Mouse (Mus musculus): Measurements from ENCODE around the gene Ifi27l2a. TPM values are rescaled to one million over a fixed set of nuclear protein-coding genes. Genes with fewer than 3 reads are reported as not detected.

Ifi27l2a gene
- polyA plus RNA-seq, 1 experiment from 2014 or later, result 2.2 TPM

- ATAC-seq, result no peak
- H3K9me3 ChIP-seq (ENCODE audit: control insufficient read depth, low read length), result no peaks in the 10 kb centered on the region
- no peak overlapping the region for H3K27ac ChIP-seq (ENCODE audit: low read depth, low read length)
- peaks cover 5% of the 10 kb centered on the region; the same call in 1 of the 2 replicates for H3K36me3 ChIP-seq (ENCODE audit: control insufficient read depth, insufficient read depth, low read length)
- 88% methylated on average over 7 of the region's 7 CpGs for WGBS
- H3K9ac ChIP-seq (ENCODE audit: low read depth, low read length), result no peak overlapping the region
- no peaks in the 10 kb centered on the region for H3K4me1 ChIP-seq (ENCODE audit: control insufficient read depth, insufficient read depth, low read depth, low read length)
- H3K27me3 ChIP-seq (replicated peaks; ENCODE audit: control insufficient read depth, insufficient read depth, low read length), result no peaks in the 10 kb centered on the region
- H3K4me2 ChIP-seq (ENCODE audit: low read length), result no peak overlapping the region
- H3K4me3 ChIP-seq (ENCODE audit: low read length), result no peak overlapping the region
Measured at GRCm38 (mm10) chr12:103396751-103397150, 46.7 kb downstream of the Ifi27l2a start.

GRCm38 (mm10) chr12:103395486-103396275 is 47.8 kb downstream of the Ifi27l2a start:
- no peaks in the 10 kb centered on the region for H3K4me1 ChIP-seq (ENCODE audit: control insufficient read depth, insufficient read depth, low read depth, low read length)
- H3K9me3 ChIP-seq (ENCODE audit: control insufficient read depth, low read length), result no peaks in the 10 kb centered on the region
- H3K27me3 ChIP-seq (replicated peaks; ENCODE audit: control insufficient read depth, insufficient read depth, low read length), result no peaks in the 10 kb centered on the region
- 84% methylated on average over 12 of the region's 12 CpGs for WGBS
- peaks cover 1% of the 10 kb centered on the region; the same call in 1 of the 2 replicates for H3K36me3 ChIP-seq (ENCODE audit: control insufficient read depth, insufficient read depth, low read length)
- no peak for ATAC-seq
- H3K4me2 ChIP-seq (ENCODE audit: low read length), result no peak overlapping the region
- H3K4me3 ChIP-seq (ENCODE audit: low read length), result no peak overlapping the region
- no peak overlapping the region for H3K9ac ChIP-seq (ENCODE audit: low read depth, low read length)
- H3K27ac ChIP-seq (ENCODE audit: low read depth, low read length), result no peak overlapping the region

DNA sequence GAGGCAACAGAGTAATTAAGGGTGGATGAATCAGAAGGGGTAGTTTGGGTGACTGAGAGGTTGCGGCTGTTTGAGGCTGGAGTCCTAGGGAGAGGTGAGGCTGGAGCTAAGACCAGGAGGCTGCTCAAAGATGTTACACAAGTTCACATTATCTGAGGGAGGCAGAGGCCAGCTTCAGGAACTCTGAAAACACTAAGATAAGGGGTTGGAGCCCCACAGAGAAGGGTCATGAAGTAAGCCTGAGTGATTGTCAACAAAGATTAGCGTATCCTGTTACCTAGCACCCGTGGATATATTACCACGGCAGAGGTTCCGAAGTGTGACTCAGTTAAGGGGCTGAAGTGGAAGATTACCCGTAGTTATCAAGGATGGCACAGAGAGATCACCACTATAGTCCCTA is 50.0 kb downstream of the Ifi27l2a start:
- ATAC-seq, result no peak
- H3K9ac ChIP-seq (ENCODE audit: low read depth, low read length), result no peak overlapping the region
- peaks cover 6% of the 10 kb centered on the region for H3K4me1 ChIP-seq (ENCODE audit: control insufficient read depth, insufficient read depth, low read depth, low read length)
- H3K27ac ChIP-seq (ENCODE audit: low read depth, low read length), result no peak overlapping the region
- 52% methylated on average over 6 of the region's 6 CpGs for WGBS
- no peak overlapping the region for H3K4me2 ChIP-seq (ENCODE audit: low read length)
- H3K27me3 ChIP-seq (replicated peaks; ENCODE audit: control insufficient read depth, insufficient read depth, low read length), result no peaks in the 10 kb centered on the region
- no peaks in the 10 kb centered on the region for H3K9me3 ChIP-seq (ENCODE audit: control insufficient read depth, low read length)
- H3K4me3 ChIP-seq (ENCODE audit: low read length), result no peak overlapping the region
- H3K36me3 ChIP-seq (ENCODE audit: control insufficient read depth, insufficient read depth, low read length), result no peaks in the 10 kb centered on the region

Other genes starting within 250 kb of the Ifi27l2a start
- 0.59 and 0.70 TPM in 2 replicates for gene Prima1, start 201.5 kb downstream of the Ifi27l2a start, polyA plus RNA-seq (2015; fragmentation: Nextera tagmentation; extraction: Ambion mirVana)
- 5.6 and 6.0 TPM in 2 replicates for gene Fam181a, start 132.7 kb downstream of the Ifi27l2a start, polyA plus RNA-seq (2015; fragmentation: Nextera tagmentation; extraction: Ambion mirVana)
- 1.4 and 2.1 TPM in 2 replicates for gene Asb2, start 87.7 kb downstream of the Ifi27l2a start, polyA plus RNA-seq (2015; fragmentation: Nextera tagmentation; extraction: Ambion mirVana)
- gene Otub2, start 55.0 kb downstream of the Ifi27l2a start, polyA plus RNA-seq (2015; fragmentation: Nextera tagmentation; extraction: Ambion mirVana), result 23.4 and 23.7 TPM in 2 replicates
- gene 9330161L09Rik, start 35.9 kb downstream of the Ifi27l2a start, polyA plus RNA-seq (2015; fragmentation: Nextera tagmentation; extraction: Ambion mirVana), result 0.93 and 1.4 TPM in 2 replicates
- 147 and 159 TPM in 2 replicates for gene Ddx24, start 17.9 kb downstream of the Ifi27l2a start, polyA plus RNA-seq (2015; fragmentation: Nextera tagmentation; extraction: Ambion mirVana)
- gene Ifi27, start 9.5 kb downstream of the Ifi27l2a start, polyA plus RNA-seq (2015; fragmentation: Nextera tagmentation; extraction: Ambion mirVana), result 16.6 TPM in 2 replicates
- gene Ifi27l2b, start 13.5 kb upstream of the Ifi27l2a start, polyA plus RNA-seq (2015; fragmentation: Nextera tagmentation; extraction: Ambion mirVana), result not detected in 2 replicates
- 3.4 and 4.1 TPM in 2 replicates for gene Ppp4r4, start 88.6 kb upstream of the Ifi27l2a start, polyA plus RNA-seq (2015; fragmentation: Nextera tagmentation; extraction: Ambion mirVana)
- 0.04 TPM in 1 of 2 replicates, not detected in the other for gene Serpina10, start 187.8 kb upstream of the Ifi27l2a start, polyA plus RNA-seq (2015; fragmentation: Nextera tagmentation; extraction: Ambion mirVana)
- not detected in 2 replicates for gene Serpina6, start 213.5 kb upstream of the Ifi27l2a start, polyA plus RNA-seq (2015; fragmentation: Nextera tagmentation; extraction: Ambion mirVana)
- 0.10 TPM in 1 of 2 replicates, not detected in the other for gene Serpina16, start 232.5 kb upstream of the Ifi27l2a start, polyA plus RNA-seq (2015; fragmentation: Nextera tagmentation; extraction: Ambion mirVana)